Mouse (Mus musculus): ENCODE data around the gene Ssb. TPM values are rescaled to one million over a fixed set of nuclear protein-coding genes. Genes with fewer than 3 reads are reported as not detected.

Gene Ssb
- polyA plus RNA-seq, 1 experiment from 2014 or later: 233 TPM

DNA sequence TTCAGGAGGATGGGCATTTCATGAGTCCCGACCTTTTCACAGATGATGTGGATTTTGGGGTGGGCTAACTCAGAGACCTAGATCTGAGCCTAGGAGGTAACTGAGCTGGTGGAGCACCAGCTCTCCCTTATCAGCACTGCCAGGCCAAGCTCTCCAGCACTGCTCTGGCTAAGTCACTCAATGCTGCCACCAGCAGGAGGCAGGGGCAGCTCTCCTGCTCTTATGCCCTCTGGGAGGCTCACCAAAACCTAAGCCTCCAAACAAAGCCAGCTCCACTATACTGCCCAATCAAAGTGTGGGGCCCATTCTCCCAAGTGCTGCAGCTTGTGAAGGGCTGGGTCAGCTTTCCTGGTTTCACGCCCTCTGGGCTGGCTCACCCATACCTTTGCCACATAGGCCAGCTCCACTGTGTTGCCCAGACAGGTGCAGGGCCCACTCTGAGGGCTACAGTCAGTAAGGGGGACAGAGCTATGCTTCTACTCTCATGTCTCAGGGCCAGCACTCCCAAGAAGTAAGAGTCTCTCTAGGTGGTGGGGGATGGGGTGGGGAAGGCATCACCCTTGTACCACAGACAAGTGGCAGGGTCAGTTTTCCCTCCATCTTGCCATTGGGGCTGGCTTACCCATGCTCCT, 9.8 kb upstream of the Ssb start:
- Histone ChIP-seq H3K9ac (ENCODE audit: low read depth, low read length) (no peak overlapping the region), H3K27ac (ENCODE audit: low read depth, low read length) (no peak overlapping the region), H3K36me3 (ENCODE audit: control insufficient read depth, insufficient read depth, low read length) (no peaks in the 10 kb centered on the region), H3K4me2 (no peak overlapping the region), H3K4me1 (ENCODE audit: control insufficient read depth, insufficient read depth, low read length) (no peaks in the 10 kb centered on the region), H3K27me3 (ENCODE audit: control insufficient read depth, insufficient read depth, low read length) (no peaks in the 10 kb centered on the region), H3K9me3 (replicated peaks; ENCODE audit: control insufficient read depth, low read length) (no peaks in the 10 kb centered on the region), H3K4me3 (ENCODE audit: low read depth, low read length) (no peak overlapping the region)
- ATAC-seq (replicated peaks; ENCODE audit: insufficient number of reproducible peaks, low FRiP score, low TSS enrichment): no peak
- WGBS (ENCODE audit: insufficient replicate concordance): 59% methylated on average over 2 of the region's 2 CpGs

DNA sequence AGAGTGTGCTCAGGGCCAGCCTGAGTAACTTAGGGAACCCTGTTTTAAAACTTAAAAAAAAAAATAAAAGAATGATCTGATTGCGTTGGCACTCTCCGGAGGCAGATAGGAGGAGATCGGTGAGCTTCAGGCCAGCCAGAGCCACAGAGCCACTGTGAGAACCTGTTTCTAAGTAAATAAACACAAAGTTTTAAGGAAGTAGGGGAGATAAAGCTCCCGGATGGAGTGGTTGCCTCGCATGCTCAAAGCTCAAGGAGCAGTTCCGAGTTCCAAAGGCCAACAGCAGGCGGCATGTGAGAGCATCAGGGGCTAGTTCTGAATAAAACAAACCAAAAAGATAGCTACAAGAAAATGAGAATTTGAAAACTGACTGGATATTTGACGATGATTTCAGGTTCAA, 5.0 kb upstream of the Ssb start:
- Histone ChIP-seq H3K4me1 (ENCODE audit: control insufficient read depth, insufficient read depth, low read length) (no peaks in the 10 kb centered on the region), H3K4me2 (no peak overlapping the region), H3K4me3 (ENCODE audit: low read depth, low read length) (no peak overlapping the region), H3K36me3 (ENCODE audit: control insufficient read depth, insufficient read depth, low read length) (no peaks in the 10 kb centered on the region), H3K9ac (ENCODE audit: low read depth, low read length) (no peak overlapping the region), H3K9me3 (replicated peaks; ENCODE audit: control insufficient read depth, low read length) (no peaks in the 10 kb centered on the region), H3K27me3 (ENCODE audit: control insufficient read depth, insufficient read depth, low read length) (no peaks in the 10 kb centered on the region), H3K27ac (ENCODE audit: low read depth, low read length) (no peak overlapping the region)
- no peak for ATAC-seq (replicated peaks; ENCODE audit: insufficient number of reproducible peaks, low FRiP score, low TSS enrichment)
- 33% methylated on average over 8 of the region's 8 CpGs for WGBS (ENCODE audit: insufficient replicate concordance)

DNA sequence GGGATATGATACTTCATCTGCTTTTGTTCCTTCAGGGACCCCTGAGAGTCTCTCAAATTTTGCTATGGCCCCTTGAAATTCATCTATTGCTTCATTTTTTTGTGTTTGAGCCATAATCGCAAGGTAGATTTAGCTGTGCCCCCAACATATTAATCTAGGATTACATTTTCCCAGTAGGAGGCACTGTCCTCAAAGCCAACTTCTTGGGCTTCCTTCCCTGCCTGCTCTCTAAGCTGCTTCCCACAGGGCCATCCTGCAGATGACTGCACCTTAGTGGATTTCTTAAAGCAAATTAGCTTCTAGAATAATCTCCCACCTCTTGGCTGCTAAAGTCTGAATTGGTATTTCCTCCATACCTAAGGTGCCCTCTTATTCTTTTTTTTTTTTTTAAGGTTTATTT, 3.5 kb upstream of the Ssb start:
- Histone ChIP-seq H3K4me3 (ENCODE audit: low read depth, low read length) (no peak overlapping the region), H3K4me2 (no peak overlapping the region), H3K27ac (ENCODE audit: low read depth, low read length) (no peak overlapping the region), H3K9ac (ENCODE audit: low read depth, low read length) (no peak overlapping the region), H3K4me1 (ENCODE audit: control insufficient read depth, insufficient read depth, low read length) (no peaks in the 10 kb centered on the region; the same call in 1 of the 2 replicates), H3K36me3 (ENCODE audit: control insufficient read depth, insufficient read depth, low read length) (no peaks in the 10 kb centered on the region), H3K27me3 (ENCODE audit: control insufficient read depth, insufficient read depth, low read length) (no peaks in the 10 kb centered on the region), H3K9me3 (replicated peaks; ENCODE audit: control insufficient read depth, low read length) (no peaks in the 10 kb centered on the region)
- WGBS (ENCODE audit: insufficient replicate concordance): 80% methylated on average over 1 of the region's 1 CpGs
- no peak for ATAC-seq (replicated peaks; ENCODE audit: insufficient number of reproducible peaks, low FRiP score, low TSS enrichment)

DNA sequence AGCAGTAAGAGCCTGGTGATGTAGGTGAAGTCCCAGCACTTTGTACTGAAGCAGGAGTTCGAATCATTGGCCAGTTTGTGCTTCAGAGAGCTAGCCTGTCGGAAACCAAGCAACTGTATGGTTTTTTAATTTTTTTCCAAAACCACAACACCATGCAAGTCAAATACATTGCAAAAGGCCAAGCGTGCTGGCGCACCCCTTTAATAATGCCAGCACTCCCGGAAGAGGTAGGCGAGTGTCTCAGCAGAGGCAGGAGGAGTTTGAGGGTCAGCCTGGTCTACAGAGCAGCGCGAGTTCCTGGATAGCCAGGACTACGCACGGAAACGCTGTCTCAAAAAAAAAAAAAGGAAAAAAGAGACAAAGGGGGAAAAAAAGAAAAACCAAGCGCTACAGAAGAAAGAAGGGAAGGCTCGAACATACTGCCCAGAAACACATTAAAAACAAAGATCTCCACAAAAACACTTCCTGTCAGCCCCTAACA, 350 bp upstream of the Ssb start:
- peaks cover 2% of the 10 kb centered on the region; the same call in 1 of the 2 replicates for H3K36me3 ChIP-seq (ENCODE audit: control insufficient read depth, insufficient read depth, low read length)
- WGBS (ENCODE audit: insufficient replicate concordance): 9% methylated on average over 13 of the region's 13 CpGs

DNA sequence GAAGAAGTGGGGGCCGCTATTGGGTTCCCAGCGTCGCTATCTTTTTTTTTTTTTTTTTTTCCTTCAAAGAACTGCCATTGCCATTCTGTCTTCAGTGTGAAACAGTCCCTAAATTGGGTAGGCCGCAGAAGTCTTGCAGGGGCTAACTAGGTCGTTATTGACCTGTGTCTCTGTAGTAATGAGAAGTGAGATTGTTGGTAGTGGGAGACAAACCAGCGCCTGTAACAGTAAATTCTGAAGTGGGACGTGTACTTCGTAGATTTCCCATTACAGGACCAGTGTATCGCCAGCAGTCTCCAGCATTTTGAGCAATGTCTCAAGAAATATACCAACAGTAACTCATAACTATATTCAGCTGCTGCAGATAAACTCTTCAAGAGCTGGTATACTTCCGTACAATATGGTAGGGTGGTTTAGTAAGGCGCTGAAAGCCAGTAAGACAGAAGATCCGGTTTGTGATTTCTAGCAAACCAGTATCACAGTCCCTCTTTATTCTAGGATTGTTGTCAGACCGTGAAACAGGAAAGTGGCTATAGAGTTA, 825 bp downstream of the Ssb start:
- Histone ChIP-seq H3K9ac (ENCODE audit: low read depth, low read length) (peak overlapping the region; percentile 99), H3K4me2 (peak overlapping the region; percentile 75), H3K27me3 (ENCODE audit: control insufficient read depth, insufficient read depth, low read length) (no peaks in the 10 kb centered on the region), H3K27ac (ENCODE audit: low read depth, low read length) (peak overlapping the region; percentile 90), H3K4me1 (ENCODE audit: control insufficient read depth, insufficient read depth, low read length) (peaks cover 2% of the 10 kb centered on the region; the same call in 1 of the 2 replicates), H3K36me3 (ENCODE audit: control insufficient read depth, insufficient read depth, low read length) (peaks cover 8% of the 10 kb centered on the region), H3K4me3 (ENCODE audit: low read depth, low read length) (peak overlapping the region; percentile 99), H3K9me3 (replicated peaks; ENCODE audit: control insufficient read depth, low read length) (no peaks in the 10 kb centered on the region)
- WGBS (ENCODE audit: insufficient replicate concordance): 2% methylated on average over 13 of the region's 13 CpGs
- ATAC-seq (replicated peaks; ENCODE audit: insufficient number of reproducible peaks, low FRiP score, low TSS enrichment): no peak

More for the DNA sequence above, 350 bp upstream of the Ssb start:
- 0 out of 2 replicates have a peak, but pooled peaks have one; percentile 32 for ATAC-seq (replicated peaks; ENCODE audit: insufficient number of reproducible peaks, low FRiP score, low TSS enrichment)
- Histone ChIP-seq H3K4me3 (ENCODE audit: low read depth, low read length) (peak overlapping the region; percentile 99), H3K4me1 (ENCODE audit: control insufficient read depth, insufficient read depth, low read length) (peaks cover 2% of the 10 kb centered on the region; the same call in 1 of the 2 replicates), H3K9me3 (replicated peaks; ENCODE audit: control insufficient read depth, low read length) (no peaks in the 10 kb centered on the region), H3K9ac (ENCODE audit: low read depth, low read length) (peak overlapping the region; percentile 99), H3K27me3 (ENCODE audit: control insufficient read depth, insufficient read depth, low read length) (no peaks in the 10 kb centered on the region), H3K27ac (ENCODE audit: low read depth, low read length) (peak overlapping the region; percentile 90), H3K4me2 (peak overlapping the region; percentile 75)

DNA sequence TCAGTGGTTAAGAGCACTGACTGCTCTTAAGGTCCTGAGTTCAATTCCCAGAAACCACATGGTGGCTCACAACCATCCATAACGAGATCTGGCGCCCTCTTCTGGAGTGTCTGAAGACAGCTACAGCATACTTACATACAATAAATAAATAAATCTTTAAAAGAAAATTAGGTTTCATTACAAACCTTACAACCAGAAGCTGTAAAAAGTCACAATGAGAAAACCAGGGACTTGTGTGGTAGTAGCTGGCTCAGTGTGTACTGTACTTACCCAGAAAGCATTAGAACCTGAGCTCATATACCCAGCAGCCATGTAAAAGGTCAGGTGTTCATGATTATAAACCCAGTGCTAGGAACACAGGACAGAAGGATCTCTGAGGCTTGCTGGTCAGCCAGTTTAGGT, 22.6 kb downstream of the Ssb start:
- H3K27ac ChIP-seq (ENCODE audit: low read depth, low read length): no peak overlapping the region
- H3K4me2 ChIP-seq: peak overlapping the region; percentile 85
- no peaks in the 10 kb centered on the region for H3K9me3 ChIP-seq (replicated peaks; ENCODE audit: control insufficient read depth, low read length)
- H3K9ac ChIP-seq (ENCODE audit: low read depth, low read length): no peak overlapping the region
- no peak for ATAC-seq (replicated peaks; ENCODE audit: insufficient number of reproducible peaks, low FRiP score, low TSS enrichment)
- H3K27me3 ChIP-seq (ENCODE audit: control insufficient read depth, insufficient read depth, low read length): no peaks in the 10 kb centered on the region
- no peaks in the 10 kb centered on the region for H3K36me3 ChIP-seq (ENCODE audit: control insufficient read depth, insufficient read depth, low read length)
- 70% methylated on average over 2 of the region's 2 CpGs for WGBS (ENCODE audit: insufficient replicate concordance)
- H3K4me1 ChIP-seq (ENCODE audit: control insufficient read depth, insufficient read depth, low read length): 0 out of 2 replicates have a peak, but pooled peaks cover 3% of the 10 kb centered on the region
- H3K4me3 ChIP-seq (ENCODE audit: low read depth, low read length): no peak overlapping the region

DNA sequence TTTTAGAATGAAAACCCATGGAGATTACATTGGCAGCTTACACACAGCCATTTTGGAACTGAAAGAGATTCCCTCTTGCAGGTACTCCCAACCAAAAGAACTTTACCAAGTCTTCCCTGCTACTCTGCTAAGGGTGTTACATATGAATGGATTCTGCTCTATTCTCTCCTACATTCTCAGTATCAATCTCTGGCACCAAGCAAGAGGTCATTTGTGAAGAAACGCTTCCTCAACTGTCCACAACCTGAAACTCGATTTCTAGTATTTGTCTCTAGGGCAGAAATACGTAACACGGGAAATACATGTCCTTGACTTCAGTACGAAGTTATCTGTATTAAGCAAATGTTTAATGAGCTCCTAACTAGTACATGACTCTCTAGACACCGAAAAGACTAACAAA, 23.2 kb downstream of the Ssb start:
- no peaks in the 10 kb centered on the region for H3K27me3 ChIP-seq (ENCODE audit: control insufficient read depth, insufficient read depth, low read length)
- no peaks in the 10 kb centered on the region for H3K36me3 ChIP-seq (ENCODE audit: control insufficient read depth, insufficient read depth, low read length)
- WGBS (ENCODE audit: insufficient replicate concordance): 50% methylated on average over 6 of the region's 6 CpGs
- H3K4me3 ChIP-seq (ENCODE audit: low read depth, low read length): peak overlapping the region; percentile 78
- peak overlapping the region; percentile 85 for H3K4me2 ChIP-seq
- ATAC-seq (replicated peaks; ENCODE audit: insufficient number of reproducible peaks, low FRiP score, low TSS enrichment): no peak
- H3K9ac ChIP-seq (ENCODE audit: low read depth, low read length): peak overlapping the region; percentile 94; the same call in 1 of the 2 replicates
- 0 out of 2 replicates have a peak, but pooled peaks cover 3% of the 10 kb centered on the region for H3K4me1 ChIP-seq (ENCODE audit: control insufficient read depth, insufficient read depth, low read length)
- H3K27ac ChIP-seq (ENCODE audit: low read depth, low read length): no peak overlapping the region
- H3K9me3 ChIP-seq (replicated peaks; ENCODE audit: control insufficient read depth, low read length): no peaks in the 10 kb centered on the region

DNA sequence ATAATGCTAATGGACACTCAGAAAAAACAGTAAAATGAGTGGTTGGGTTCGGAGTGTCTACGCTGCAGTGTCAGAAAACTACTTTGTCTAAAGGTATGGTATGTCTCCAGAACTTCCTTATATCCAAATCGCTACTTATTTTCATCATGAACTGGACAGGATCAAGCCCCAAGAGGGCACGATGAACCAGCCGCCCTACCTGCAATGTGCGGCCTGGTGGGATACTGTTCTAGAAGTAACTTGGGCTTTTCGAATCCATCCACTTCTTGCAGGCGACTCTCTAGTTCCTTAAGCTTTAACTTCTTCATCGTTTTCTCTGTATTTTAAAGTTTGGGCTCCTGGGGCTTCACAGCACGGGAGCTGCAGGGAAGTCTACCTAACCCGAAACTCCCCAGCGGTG, 23.7 kb downstream of the Ssb start:
- H3K4me3 ChIP-seq (ENCODE audit: low read depth, low read length): peak overlapping the region; percentile 78
- 0 out of 2 replicates have a peak, but pooled peaks have one; percentile 22 for ATAC-seq (replicated peaks; ENCODE audit: insufficient number of reproducible peaks, low FRiP score, low TSS enrichment)
- WGBS (ENCODE audit: insufficient replicate concordance): 5% methylated on average over 12 of the region's 12 CpGs
- peak overlapping the region; percentile 94 for H3K9ac ChIP-seq (ENCODE audit: low read depth, low read length)
- H3K4me2 ChIP-seq: peak overlapping the region; percentile 85
- no peaks in the 10 kb centered on the region for H3K27me3 ChIP-seq (ENCODE audit: control insufficient read depth, insufficient read depth, low read length)
- peak overlapping the region; percentile 57 for H3K27ac ChIP-seq (ENCODE audit: low read depth, low read length)
- H3K4me1 ChIP-seq (ENCODE audit: control insufficient read depth, insufficient read depth, low read length): 0 out of 2 replicates have a peak, but pooled peaks cover 3% of the 10 kb centered on the region
- H3K9me3 ChIP-seq (replicated peaks; ENCODE audit: control insufficient read depth, low read length): no peaks in the 10 kb centered on the region
- no peaks in the 10 kb centered on the region for H3K36me3 ChIP-seq (ENCODE audit: control insufficient read depth, insufficient read depth, low read length)
